Mouse (Mus musculus): ENCODE measurements around the gene Dpf2. TPM values are rescaled to one million over a fixed set of nuclear protein-coding genes. Genes with fewer than 3 reads are reported as not detected.
A peak's percentile ranks its signal among the peaks of the same experiment; 100 is the strongest.

The Dpf2 gene
- polyA plus RNA-seq, 2 experiments: 143 to 179 TPM

GRCm38 (mm10) chr19:5850860-5851259, 62.0 kb downstream of the Dpf2 start:
- ATAC-seq (ENCODE audit: low FRiP score, low read depth): no peak
- Histone ChIP-seq H3K36me3 (ENCODE audit: control insufficient read depth, insufficient read depth, low read length) (peaks cover 31% of the 10 kb centered on the region), H3K9me3 (ENCODE audit: control insufficient read depth, low read length) (no peaks in the 10 kb centered on the region), H3K4me1 (ENCODE audit: control insufficient read depth, insufficient read depth, low read length) (peaks cover 40% of the 10 kb centered on the region), H3K4me3 (replicated peaks; ENCODE audit: low read length) (no peak overlapping the region), H3K27ac (replicated peaks; ENCODE audit: low read depth, low read length) (no peak overlapping the region), H3K27me3 (ENCODE audit: control insufficient read depth, insufficient read depth, low read length) (no peaks in the 10 kb centered on the region), H3K9ac (ENCODE audit: low read depth, low read length, severe bottlenecking) (no peak overlapping the region), H3K4me2 (replicated peaks; ENCODE audit: low read depth, low read length, severe bottlenecking) (no peak overlapping the region)
- 72% methylated on average over 3 of the region's 3 CpGs for whole genome bisulfite sequencing
- DNase-seq (ENCODE audit: low spot score): no peak
- no peak for TF ChIP-seq POLR2A (IDR thresholded peaks at IDR 0.05; ENCODE audit: borderline replicate concordance, extremely low read depth, insufficient read depth, insufficient read length)

- no peak overlapping the region for H3K27ac ChIP-seq (replicated peaks; ENCODE audit: low read depth, low read length)
- WGBS: 33% methylated on average over 11 of the region's 11 CpGs
- no peak overlapping the region for H3K4me3 ChIP-seq (replicated peaks; ENCODE audit: low read length)
- H3K9ac ChIP-seq (ENCODE audit: low read depth, low read length, severe bottlenecking): peak overlapping the region; percentile 21; the same call in 1 of the 2 replicates
- no peaks in the 10 kb centered on the region for H3K9me3 ChIP-seq (ENCODE audit: control insufficient read depth, low read length)
- peaks cover 43% of the 10 kb centered on the region for H3K4me1 ChIP-seq (ENCODE audit: control insufficient read depth, insufficient read depth, low read length)
- H3K27me3 ChIP-seq (ENCODE audit: control insufficient read depth, insufficient read depth, low read length): no peaks in the 10 kb centered on the region
- ATAC-seq (ENCODE audit: low FRiP score, low read depth): peak; percentile 27; the same call in 1 of the 2 replicates
- DNase-seq (ENCODE audit: low spot score): peak; percentile 90
- peaks cover 25% of the 10 kb centered on the region for H3K36me3 ChIP-seq (ENCODE audit: control insufficient read depth, insufficient read depth, low read length)
- TF ChIP-seq POLR2A (IDR thresholded peaks at IDR 0.05; ENCODE audit: borderline replicate concordance, extremely low read depth, insufficient read depth, insufficient read length): no peak
- no peak overlapping the region for H3K4me2 ChIP-seq (replicated peaks; ENCODE audit: low read depth, low read length, severe bottlenecking)
Observed at GRCm38 (mm10) chr19:5849843-5850527, 62.8 kb downstream of the Dpf2 start.

DNA sequence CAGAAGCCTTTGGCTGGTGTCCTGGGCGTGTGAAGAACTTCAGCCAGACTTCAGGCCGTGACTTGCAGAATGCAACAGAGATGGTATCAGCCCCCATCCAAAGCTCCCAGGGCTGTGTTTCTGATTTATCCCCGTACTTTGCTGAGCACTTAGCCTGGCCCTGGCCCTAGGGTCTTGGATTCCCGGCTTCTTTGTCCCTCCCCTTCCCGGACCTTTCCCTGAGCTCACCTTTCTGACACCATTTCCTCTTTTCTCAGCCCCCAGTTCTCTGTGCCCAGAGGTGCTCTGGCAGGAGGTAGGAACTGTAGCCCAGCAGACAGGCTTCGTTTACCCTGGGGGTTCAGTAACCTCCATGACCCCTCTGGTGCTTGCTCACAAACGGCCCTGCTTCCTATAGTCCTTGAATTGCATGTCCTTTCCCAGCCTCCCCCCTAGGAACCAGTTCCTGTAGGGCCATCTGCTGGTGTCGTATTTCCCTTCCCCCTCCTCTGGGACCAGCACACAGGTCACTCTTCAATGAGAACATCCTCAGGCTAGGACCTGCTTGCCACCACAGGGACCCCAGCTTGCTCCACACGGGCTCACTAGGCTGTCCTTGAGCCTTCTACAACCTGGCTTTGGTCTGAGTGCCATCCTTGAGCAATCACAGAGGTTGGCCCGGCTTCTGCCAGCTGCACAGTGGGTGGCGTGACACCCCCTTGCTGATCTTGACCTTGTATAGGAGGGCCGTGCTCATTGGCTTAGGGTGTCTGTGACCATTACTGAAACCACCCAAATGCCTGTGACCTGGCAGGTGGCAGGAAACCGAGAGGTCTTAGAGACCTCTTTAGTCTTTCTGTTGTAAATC, 63.8 kb downstream of the Dpf2 start:
- WGBS: 31% methylated on average over 13 of the region's 13 CpGs
- H3K9ac ChIP-seq (ENCODE audit: low read depth, low read length, severe bottlenecking): peak overlapping the region; percentile 29
- DNase-seq (ENCODE audit: low spot score) (no peak), ATAC-seq (ENCODE audit: low FRiP score, low read depth) (no peak)
- H3K27ac ChIP-seq (replicated peaks; ENCODE audit: low read depth, low read length): peak overlapping the region; percentile 97; the same call in 1 of the 2 replicates
- TF ChIP-seq POLR2A (IDR thresholded peaks at IDR 0.05; ENCODE audit: borderline replicate concordance, extremely low read depth, insufficient read depth, insufficient read length): no peak
- H3K4me2 ChIP-seq (replicated peaks; ENCODE audit: low read depth, low read length, severe bottlenecking): peak overlapping the region; percentile 70; the same call in 1 of the 2 replicates
- H3K36me3 ChIP-seq (ENCODE audit: control insufficient read depth, insufficient read depth, low read length): peaks cover 19% of the 10 kb centered on the region
- no peaks in the 10 kb centered on the region for H3K9me3 ChIP-seq (ENCODE audit: control insufficient read depth, low read length)
- H3K4me3 ChIP-seq (replicated peaks; ENCODE audit: low read length): no peak overlapping the region
- no peaks in the 10 kb centered on the region for H3K27me3 ChIP-seq (ENCODE audit: control insufficient read depth, insufficient read depth, low read length)
- peaks cover 53% of the 10 kb centered on the region for H3K4me1 ChIP-seq (ENCODE audit: control insufficient read depth, insufficient read depth, low read length)

- Histone ChIP-seq H3K4me1 (ENCODE audit: control insufficient read depth, insufficient read depth, low read length) (peaks cover 59% of the 10 kb centered on the region), H3K4me3 (replicated peaks; ENCODE audit: low read length) (no peak overlapping the region; the same call in 1 of the 2 replicates)
- ATAC-seq (ENCODE audit: low FRiP score, low read depth): no peak
Observed at GRCm38 (mm10) chr19:5848032-5848825, 64.6 kb downstream of the Dpf2 start.

More at GRCm38 (mm10) chr19:5848032-5848825, 64.6 kb downstream of the Dpf2 start:
- WGBS: 38% methylated on average over 14 of the region's 14 CpGs
- Histone ChIP-seq H3K9ac (ENCODE audit: low read depth, low read length, severe bottlenecking) (peak overlapping the region; percentile 29), H3K27me3 (ENCODE audit: control insufficient read depth, insufficient read depth, low read length) (no peaks in the 10 kb centered on the region), H3K9me3 (ENCODE audit: control insufficient read depth, low read length) (no peaks in the 10 kb centered on the region), H3K27ac (replicated peaks; ENCODE audit: low read depth, low read length) (peak overlapping the region; percentile 97), H3K36me3 (ENCODE audit: control insufficient read depth, insufficient read depth, low read length) (peaks cover 19% of the 10 kb centered on the region), H3K4me2 (replicated peaks; ENCODE audit: low read depth, low read length, severe bottlenecking) (peak overlapping the region; percentile 70)
- no peak for TF ChIP-seq POLR2A (IDR thresholded peaks at IDR 0.05; ENCODE audit: borderline replicate concordance, extremely low read depth, insufficient read depth, insufficient read length)
- no peak for DNase-seq (ENCODE audit: low spot score)

All from limb, embryonic 14.5 days (tissue).